Mouse (Mus musculus) fat pad, adult 2 months (tissue): ENCODE measurements around the gene Gm3002.
"Not testable (repeated sequence)": the region's sequence is repeated elsewhere in the genome, so short reads cannot be mapped to it uniquely, and the experiment has no call there.

Experiments
- DNase-seq: peaks from one replicate; pipeline ENCODE4 v3.0.0-alpha.2; 2011; ENCODE audit warnings: low read depth, low spot score; ENCODE audit errors: extremely low read depth

Gm3002 gene

DNA sequence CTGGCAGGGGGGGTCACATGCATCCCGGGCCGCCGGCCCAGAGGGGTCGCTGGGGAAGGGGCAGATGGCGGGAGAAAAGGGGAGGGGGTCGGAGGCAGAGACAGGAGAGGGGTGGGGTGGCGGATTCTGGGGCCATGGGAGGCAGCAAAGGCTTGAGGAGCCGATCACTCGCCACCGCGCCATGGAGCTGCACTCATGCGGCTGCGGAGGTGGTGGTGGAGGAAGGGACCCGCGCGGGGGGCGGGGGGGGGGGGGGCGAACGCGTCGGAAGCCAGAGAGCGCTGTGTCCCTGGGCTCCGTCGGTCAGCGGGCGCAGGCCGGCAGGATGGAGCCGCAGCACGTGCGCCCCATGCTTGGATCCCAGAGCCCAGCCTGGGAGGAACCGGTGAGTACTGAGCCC is at the start of gene Gm3002:
Gm3002 (plus strand) TSS at position 301 of the 400 bp plus-strand sequence.
- not testable (repeated sequence) for DNase-seq

DNA sequence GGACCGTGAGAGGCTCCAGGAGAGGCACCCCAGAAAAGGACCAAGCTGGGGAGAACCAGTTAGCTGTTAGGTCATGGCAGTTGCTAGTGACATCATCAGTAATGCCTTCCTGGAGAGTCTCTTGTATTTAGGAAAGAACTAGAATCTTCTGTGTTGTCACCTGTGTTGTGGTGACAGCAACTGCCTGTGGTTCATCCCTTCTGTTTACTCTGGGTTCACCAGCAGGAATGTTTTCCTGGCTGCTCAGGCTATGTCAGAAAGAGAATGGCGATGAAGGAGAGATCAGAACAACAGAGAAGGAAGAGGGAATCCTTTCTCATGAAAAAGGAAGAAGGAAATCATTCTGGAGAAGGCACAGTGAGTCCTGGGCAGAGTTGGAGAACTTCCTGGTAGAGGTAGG is 36.1 kb downstream of the Gm3002 start, which contains the start of gene Gm3033:
Gm3033 (plus strand) TSS at position 301 of the 400 bp plus-strand sequence.
- not testable (repeated sequence) for DNase-seq

- DNase-seq: not testable (repeated sequence)
Observed at GRCm38 (mm10) chr14:3883872-3884271, 74.0 kb downstream of the Gm3002 start, which contains the start of gene Gm2916. Gm2916 (plus strand) TSS chr14:3884172.

DNA sequence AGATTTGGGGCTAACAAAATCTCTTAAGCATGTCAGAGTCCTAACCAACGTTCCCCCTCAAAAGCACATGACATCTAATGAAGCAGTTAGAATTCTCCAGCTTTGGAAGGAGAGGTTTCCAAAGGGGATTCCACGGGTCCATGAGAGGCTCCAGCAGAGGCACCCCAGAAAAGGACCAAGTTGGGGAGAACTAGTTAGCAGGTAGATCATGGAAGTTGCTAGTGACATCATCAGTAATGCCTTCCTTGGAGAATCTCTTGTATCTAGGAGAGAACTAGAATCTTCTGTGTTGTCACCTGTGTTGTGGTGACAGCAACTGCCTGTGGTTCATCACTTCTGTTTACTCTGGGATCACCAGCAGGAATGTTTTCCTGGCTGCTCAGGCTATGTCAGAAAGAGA is 121.6 kb downstream of the Gm3002 start, which contains the start of gene Gm3029:
Gm3029 (plus strand) TSS at position 301 of the 400 bp plus-strand sequence.
- not testable (repeated sequence) for DNase-seq

DNA sequence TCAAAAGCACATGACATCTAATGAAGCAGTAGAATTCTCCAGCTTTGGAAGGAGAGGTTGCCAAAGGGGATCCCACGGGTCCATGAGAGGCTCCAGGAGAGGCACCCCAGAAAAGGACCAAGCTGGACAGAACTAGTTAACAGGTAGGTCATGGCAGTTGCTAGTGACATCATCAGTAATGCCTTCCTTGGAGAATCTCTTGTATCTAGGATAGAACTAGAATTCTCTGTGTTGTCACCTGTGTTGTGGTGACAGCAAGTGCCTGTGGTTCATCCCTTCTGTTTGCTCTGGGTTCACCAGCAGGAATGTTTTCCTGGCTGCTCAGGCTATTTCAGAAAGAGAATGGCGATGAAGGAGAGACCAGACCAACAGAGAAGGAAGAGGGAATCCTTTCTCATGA is 153.4 kb downstream of the Gm3002 start, which contains the start of gene Gm3095:
Gm3095 (plus strand) TSS at position 301 of the 400 bp plus-strand sequence.
- DNase-seq: not testable (repeated sequence)

- not testable (repeated sequence) for DNase-seq
Observed at GRCm38 (mm10) chr14:3998094-3998493, 188.2 kb downstream of the Gm3002 start, which contains the start of gene Gm3099. Gm3099 (plus strand) TSS chr14:3998394.
